ENCODE assay signal across 16 mouse cellular contexts in genomic region chr4:95603254-95603653, GRCm38 (mm10).
"Had no signal": no experiment of that assay in that cellular context is flagged by ENCODE, and none has a peak within 500 bp of the region (broad histone marks: within the 10 kb centered on the region; RNA-seq: fewer than 3 reads in every experiment).

No protein-coding gene starts in this region.

- H3K36me3 ChIP-seq: neural tube, embryonic 13.5 days; neural tube, embryonic 15.5 days; stomach, embryonic 15.5 days had no signal

- DNase-seq: retina, postnatal 1 day; right cerebral cortex, adult 18-20 months; right cerebral cortex, postnatal 14 days; right cerebral cortex, postnatal 25 days; right cerebral cortex, postnatal 4 days; spleen, adult 18-20 months; thymus, adult 18-20 months; thymus, adult 2 months; thymus, postnatal 14 days; thymus, postnatal 25 days; thymus, postnatal 36 days; thymus, postnatal 4 days had no signal

- H3K9me3 ChIP-seq: neural tube, embryonic 13.5 days; neural tube, embryonic 15.5 days; stomach, embryonic 15.5 days had no signal

- H3K9ac ChIP-seq: neural tube, embryonic 13.5 days; neural tube, embryonic 15.5 days; stomach, embryonic 15.5 days had no signal

- H3K27ac ChIP-seq: neural tube, embryonic 13.5 days; neural tube, embryonic 15.5 days; stomach, embryonic 15.5 days; stomach, postnatal 0 days had no signal

- H3K27me3 ChIP-seq: neural tube, embryonic 13.5 days; neural tube, embryonic 15.5 days; stomach, embryonic 15.5 days had no signal

- H3K4me2 ChIP-seq: neural tube, embryonic 13.5 days; neural tube, embryonic 15.5 days; stomach, embryonic 15.5 days had no signal

- H3K4me3 ChIP-seq: neural tube, embryonic 13.5 days; neural tube, embryonic 15.5 days; stomach, embryonic 15.5 days had no signal

- H3K4me1 ChIP-seq: neural tube, embryonic 13.5 days; neural tube, embryonic 15.5 days; stomach, embryonic 15.5 days had no signal
